Mouse (Mus musculus) bone marrow, adult 2 months (tissue): Measurements from ENCODE around the gene Zdhhc4. TPM values are rescaled to one million over a fixed set of nuclear protein-coding genes. Genes with fewer than 3 reads are reported as not detected.

Experiments
- H3K27ac ChIP-seq: fragments of 200-500 bp; 2 replicates; pipeline ENCODE4 v1.5.1; 2012; ENCODE audit warnings: low read depth, mild to moderate bottlenecking, control low read depth, inconsistent platforms, low read length; ENCODE audit not compliant: control insufficient read depth, poor library complexity, insufficient read depth
- H3K4me1 ChIP-seq: fragments of 200-500 bp; 2 replicates; pipeline ENCODE4 v1.6.1; 2011; ENCODE audit warnings: low read length; ENCODE audit not compliant: control insufficient read depth, insufficient read depth
- H3K4me3 ChIP-seq: fragments of 200-500 bp; replicated peaks from 2 replicates; pipeline ENCODE3; 2011; ENCODE audit warnings: mild to moderate bottlenecking, low read depth, low read length, control low read depth; ENCODE audit not compliant: control insufficient read depth
- CTCF ChIP-seq: fragments of 200-500 bp; IDR thresholded peaks from 2 replicates; pipeline ENCODE4 v1.5.1; 2011; ENCODE audit warnings: low read length, control low read depth; ENCODE audit not compliant: control insufficient read depth, insufficient read depth
- POLR2A ChIP-seq: fragments of 200-500 bp; IDR thresholded peaks from 2 replicates; pipeline ENCODE4 v1.6.1; 2011; ENCODE audit warnings: low read depth, mild to moderate bottlenecking, control low read depth, low read length, borderline replicate concordance; ENCODE audit not compliant: control insufficient read depth
- WGBS: fragments of 180-500 bp; shearing (Covaris S2); methylation state at CpG from one replicate; pipeline ENCODE4 v1.1.7; 2018; 5-methylcytosine and 5-hydroxymethylcytosine counted together
- polyA plus RNA-seq: library from polyadenylated mRNA; stranded (reverse); fragments of >200 nt; gene quantifications from 2 replicates; pipeline ENCODE4 v1.2.4, GENCODE M21; 2011; ENCODE audit warnings: low replicate concordance; ENCODE audit not compliant: missing spikeins, insufficient read depth, insufficient read length

The Zdhhc4 gene
- polyA plus RNA-seq, 1 experiment = 33.2 TPM

DNA sequence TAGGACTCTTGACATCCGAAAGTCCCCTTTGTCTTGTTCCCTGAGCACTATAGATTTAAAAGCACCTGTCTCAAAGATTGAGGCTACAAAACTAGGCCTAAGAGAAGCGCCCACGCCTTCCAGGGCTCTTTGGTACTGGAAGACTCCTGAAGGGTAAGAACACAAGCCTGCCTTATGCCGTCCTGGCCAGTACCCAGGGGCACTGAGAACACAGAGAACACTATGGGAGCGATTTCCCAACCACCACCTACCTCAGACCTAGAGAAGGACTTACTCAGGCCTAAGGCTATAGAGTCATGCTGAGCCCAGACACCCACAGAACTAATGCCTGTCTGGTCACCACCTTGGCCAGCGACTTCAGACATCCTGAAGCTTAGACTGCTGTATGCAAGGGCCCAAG lies 62.3 kb downstream of the Zdhhc4 start:
- TF ChIP-seq CTCF (no peak), POLR2A (no peak)
- H3K4me1 ChIP-seq = peaks cover 1% of the 10 kb centered on the region; the same call in 1 of the 2 replicates
- no peak overlapping the region for H3K27ac ChIP-seq
- WGBS = 76% methylated on average over 6 of the region's 6 CpGs
- no peak overlapping the region for H3K4me3 ChIP-seq

Other genes starting within 250 kb of the Zdhhc4 start
- 17.5 and 28.5 TPM in 2 replicates for gene Rnf216, start 216.3 kb downstream of the Zdhhc4 start, polyA plus RNA-seq
- gene Olfr718-ps1, start 181.7 kb downstream of the Zdhhc4 start, polyA plus RNA-seq = not detected in 2 replicates
- 3.8 and 6.9 TPM in 2 replicates for gene Rbak, start 148.5 kb downstream of the Zdhhc4 start, polyA plus RNA-seq
- not detected in 2 replicates for gene Spdye4b, start 148.2 kb downstream of the Zdhhc4 start, polyA plus RNA-seq
- gene Spdye4a, start 102.4 kb downstream of the Zdhhc4 start, polyA plus RNA-seq = not detected in 2 replicates
- gene Zfp12, start 94.1 kb downstream of the Zdhhc4 start, polyA plus RNA-seq = 1.7 and 5.6 TPM in 2 replicates
- gene Zfp316, start 59.2 kb downstream of the Zdhhc4 start, polyA plus RNA-seq = 0.87 and 0.90 TPM in 2 replicates
- not detected in 2 replicates for gene Zfp853, start 35.6 kb downstream of the Zdhhc4 start, polyA plus RNA-seq
- gene E130309D02Rik, start 13.9 kb downstream of the Zdhhc4 start, polyA plus RNA-seq = 7.6 and 13.1 TPM in 2 replicates
- not detected in 2 replicates for gene Grid2ip, start 28.1 kb upstream of the Zdhhc4 start, polyA plus RNA-seq
- gene Kdelr2, start 74.6 kb upstream of the Zdhhc4 start, polyA plus RNA-seq = 18.4 and 24.9 TPM in 2 replicates
- gene Daglb, start 135.3 kb upstream of the Zdhhc4 start, polyA plus RNA-seq = 11.3 and 12.4 TPM in 2 replicates
- 75.0 and 92.5 TPM in 2 replicates for gene Rac1, start 198.8 kb upstream of the Zdhhc4 start, polyA plus RNA-seq